Mouse (Mus musculus): ENCODE data around the gene Rpgr. TPM values are rescaled to one million over a fixed set of nuclear protein-coding genes. Genes with fewer than 3 reads are reported as not detected.
A peak's percentile ranks its signal among the peaks of the same experiment; 100 is the strongest.

Rpgr gene
- 8.1 and 8.5 TPM in 2 replicates for polyA plus RNA-seq (2014; fragmentation: Nextera tagmentation; extraction: Ambion mirVana)

GRCm38 (mm10) chrX:10216410-10216949 is at the start of gene Rpgr:
TSS of gene Rpgr (minus strand) at chrX:10216920.
- WGBS, result 15% methylated on average over 45 of the region's 47 CpGs
- H3K4me3 ChIP-seq (ENCODE audit: control insufficient read depth in 1 of 2, insufficient read depth in 1 of 2, low read depth in 1 of 2, low read length in 2 of 2), result peak within 1 kb of the TSS; percentile 54 to 89
- peak within 1 kb of the TSS; percentile 80 to 91 for H3K27ac ChIP-seq (replicated peaks in 1 of 2; ENCODE audit: control insufficient read depth in 1 of 2, insufficient read depth in 1 of 2, low read depth in 2 of 2, low read length in 2 of 2)
- H3K36me3 ChIP-seq (ENCODE audit: control insufficient read depth, insufficient read depth, low read length), result no peaks in the 10 kb centered on the region
- no peaks in the 10 kb centered on the region for H3K9me3 ChIP-seq (ENCODE audit: control insufficient read depth, low read length)
- peak within 1 kb of the TSS; percentile 59 for H3K4me2 ChIP-seq (ENCODE audit: low read length)
- H3K27me3 ChIP-seq (ENCODE audit: control insufficient read depth, insufficient read depth, low read length), result no peaks in the 10 kb centered on the region
- peak; percentile 97 for ATAC-seq (ENCODE audit: insufficient number of reproducible peaks, insufficient read depth, low FRiP score, low read depth)
- peak within 1 kb of the TSS; percentile 71 for H3K9ac ChIP-seq (ENCODE audit: low read length)
- no peaks in the 10 kb centered on the region for H3K4me1 ChIP-seq (ENCODE audit: control insufficient read depth in 2 of 2, insufficient read depth in 2 of 2, low read length in 2 of 2)

DNA sequence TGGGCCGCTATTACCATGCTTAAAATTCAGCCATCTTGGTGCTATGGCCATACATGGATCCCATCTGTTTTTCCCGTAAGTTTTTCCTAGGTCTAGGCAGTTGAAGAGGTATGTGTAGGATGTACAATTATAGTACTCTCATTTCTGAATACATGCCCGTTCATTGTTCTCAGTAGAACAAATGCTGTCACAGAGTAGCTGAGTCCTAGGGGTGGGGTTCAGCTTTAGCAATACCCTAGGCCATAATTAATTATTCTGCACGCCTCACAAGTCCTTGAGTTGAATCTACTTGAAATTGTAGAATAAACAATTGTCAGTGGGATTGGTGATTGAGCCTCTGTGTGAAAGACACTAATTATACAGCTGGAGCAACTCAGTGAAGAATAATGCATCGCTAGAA is 41.5 kb upstream of the Rpgr start:
- 76% methylated on average over 5 of the region's 5 CpGs for WGBS
- no peaks in the 10 kb centered on the region for H3K4me1 ChIP-seq (ENCODE audit: control insufficient read depth in 2 of 2, insufficient read depth in 2 of 2, low read length in 2 of 2)
- H3K4me3 ChIP-seq (ENCODE audit: control insufficient read depth in 1 of 2, insufficient read depth in 1 of 2, low read depth in 1 of 2, low read length in 2 of 2), result no peak overlapping the region
- H3K9me3 ChIP-seq (ENCODE audit: control insufficient read depth, low read length), result no peaks in the 10 kb centered on the region
- H3K36me3 ChIP-seq (ENCODE audit: control insufficient read depth, insufficient read depth, low read length), result no peaks in the 10 kb centered on the region
- no peak overlapping the region for H3K27ac ChIP-seq (replicated peaks in 1 of 2; ENCODE audit: control insufficient read depth in 1 of 2, insufficient read depth in 1 of 2, low read depth in 2 of 2, low read length in 2 of 2)
- H3K27me3 ChIP-seq (ENCODE audit: control insufficient read depth, insufficient read depth, low read length), result no peaks in the 10 kb centered on the region
- no peak for ATAC-seq (ENCODE audit: insufficient number of reproducible peaks, insufficient read depth, low FRiP score, low read depth)
- no peak overlapping the region for H3K9ac ChIP-seq (ENCODE audit: low read length)
- no peak overlapping the region for H3K4me2 ChIP-seq (ENCODE audit: low read length)

DNA sequence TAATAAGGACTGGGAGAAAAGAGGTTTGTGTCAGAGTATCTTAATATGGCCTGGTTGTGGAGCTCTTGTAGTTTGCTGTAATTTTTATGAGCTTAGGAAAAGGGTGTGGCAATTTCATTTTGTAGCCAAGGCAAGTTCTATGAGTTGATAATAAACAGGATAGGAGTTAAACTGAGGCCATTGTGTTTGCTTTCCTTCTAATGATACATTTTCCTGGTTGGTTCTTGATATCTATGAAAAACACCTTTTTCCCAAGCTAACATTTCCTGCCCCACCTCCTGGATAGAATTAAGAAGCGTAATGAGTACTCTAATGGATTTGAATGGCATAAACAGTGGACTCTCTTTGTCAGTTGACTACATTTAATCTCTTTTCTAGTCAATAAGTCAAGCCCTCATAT is 41.1 kb upstream of the Rpgr start:
- no peak for ATAC-seq (ENCODE audit: insufficient number of reproducible peaks, insufficient read depth, low FRiP score, low read depth)
- WGBS, result 54% methylated on average over 1 of the region's 1 CpGs
- Histone ChIP-seq H3K9ac (ENCODE audit: low read length) (no peak overlapping the region), H3K36me3 (ENCODE audit: control insufficient read depth, insufficient read depth, low read length) (no peaks in the 10 kb centered on the region), H3K27ac (replicated peaks in 1 of 2; ENCODE audit: control insufficient read depth in 1 of 2, insufficient read depth in 1 of 2, low read depth in 2 of 2, low read length in 2 of 2) (no peak overlapping the region), H3K27me3 (ENCODE audit: control insufficient read depth, insufficient read depth, low read length) (no peaks in the 10 kb centered on the region), H3K4me2 (ENCODE audit: low read length) (no peak overlapping the region), H3K9me3 (ENCODE audit: control insufficient read depth, low read length) (no peaks in the 10 kb centered on the region), H3K4me3 (ENCODE audit: control insufficient read depth in 1 of 2, insufficient read depth in 1 of 2, low read depth in 1 of 2, low read length in 2 of 2) (no peak overlapping the region), H3K4me1 (ENCODE audit: control insufficient read depth in 2 of 2, insufficient read depth in 2 of 2, low read length in 2 of 2) (no peaks in the 10 kb centered on the region)

- no peak within 1 kb of the TSS for H3K27ac ChIP-seq (replicated peaks in 1 of 2; ENCODE audit: control insufficient read depth in 1 of 2, insufficient read depth in 1 of 2, low read depth in 2 of 2, low read length in 2 of 2)
- WGBS, result 58% methylated on average over 2 of the region's 2 CpGs
- no peak for ATAC-seq (ENCODE audit: insufficient number of reproducible peaks, insufficient read depth, low FRiP score, low read depth)
Measured at GRCm38 (mm10) chrX:10251852-10252504, 35.3 kb upstream of the Rpgr start, which contains the start of gene Otc. TSS of gene Otc (plus strand) at chrX:10252305.

GRCm38 (mm10) chrX:10251357-10251756 is 34.6 kb upstream of the Rpgr start:
- no peaks in the 10 kb centered on the region for H3K4me1 ChIP-seq (ENCODE audit: control insufficient read depth in 2 of 2, insufficient read depth in 2 of 2, low read length in 2 of 2)
- no peak overlapping the region for H3K27ac ChIP-seq (replicated peaks in 1 of 2; ENCODE audit: control insufficient read depth in 1 of 2, insufficient read depth in 1 of 2, low read depth in 2 of 2, low read length in 2 of 2)
- no peak overlapping the region for H3K9ac ChIP-seq (ENCODE audit: low read length)
- H3K9me3 ChIP-seq (ENCODE audit: control insufficient read depth, low read length), result no peaks in the 10 kb centered on the region
- no peak overlapping the region for H3K4me3 ChIP-seq (ENCODE audit: control insufficient read depth in 1 of 2, insufficient read depth in 1 of 2, low read depth in 1 of 2, low read length in 2 of 2)
- no peaks in the 10 kb centered on the region for H3K27me3 ChIP-seq (ENCODE audit: control insufficient read depth, insufficient read depth, low read length)
- no peak for ATAC-seq (ENCODE audit: insufficient number of reproducible peaks, insufficient read depth, low FRiP score, low read depth)
- H3K36me3 ChIP-seq (ENCODE audit: control insufficient read depth, insufficient read depth, low read length), result no peaks in the 10 kb centered on the region
- no peak overlapping the region for H3K4me2 ChIP-seq (ENCODE audit: low read length)

More at GRCm38 (mm10) chrX:10251852-10252504, 35.3 kb upstream of the Rpgr start, which contains the start of gene Otc:
- Histone ChIP-seq H3K4me1 (ENCODE audit: control insufficient read depth in 2 of 2, insufficient read depth in 2 of 2, low read length in 2 of 2) (no peaks in the 10 kb centered on the region), H3K27me3 (ENCODE audit: control insufficient read depth, insufficient read depth, low read length) (no peaks in the 10 kb centered on the region), H3K36me3 (ENCODE audit: control insufficient read depth, insufficient read depth, low read length) (no peaks in the 10 kb centered on the region), H3K4me3 (ENCODE audit: control insufficient read depth in 1 of 2, insufficient read depth in 1 of 2, low read depth in 1 of 2, low read length in 2 of 2) (no peak within 1 kb of the TSS), H3K4me2 (ENCODE audit: low read length) (no peak within 1 kb of the TSS), H3K9ac (ENCODE audit: low read length) (no peak within 1 kb of the TSS), H3K9me3 (ENCODE audit: control insufficient read depth, low read length) (no peaks in the 10 kb centered on the region)

DNA sequence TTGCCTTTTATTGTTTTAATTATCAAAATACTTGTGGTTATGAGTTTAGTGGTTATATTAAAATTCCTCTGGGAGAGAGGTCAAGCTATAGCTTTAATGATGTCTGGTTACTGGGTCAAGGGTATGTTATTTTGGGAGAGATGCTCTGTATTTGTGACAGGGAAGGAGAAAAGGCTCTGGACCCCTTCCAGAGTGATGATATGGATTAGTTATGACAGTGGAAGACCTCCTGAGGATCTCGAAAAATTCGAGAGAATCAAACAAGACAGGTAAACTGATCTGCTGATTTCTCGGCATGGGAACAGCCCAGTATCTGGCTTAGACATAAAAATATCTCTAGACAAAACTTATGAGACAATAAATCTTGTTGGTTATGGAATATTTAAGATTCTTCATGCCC is 27.2 kb upstream of the Rpgr start:
- Histone ChIP-seq H3K4me1 (ENCODE audit: control insufficient read depth in 2 of 2, insufficient read depth in 2 of 2, low read length in 2 of 2) (no peaks in the 10 kb centered on the region), H3K9ac (ENCODE audit: low read length) (no peak overlapping the region), H3K4me3 (ENCODE audit: control insufficient read depth in 1 of 2, insufficient read depth in 1 of 2, low read depth in 1 of 2, low read length in 2 of 2) (no peak overlapping the region), H3K4me2 (ENCODE audit: low read length) (no peak overlapping the region), H3K36me3 (ENCODE audit: control insufficient read depth, insufficient read depth, low read length) (no peaks in the 10 kb centered on the region), H3K9me3 (ENCODE audit: control insufficient read depth, low read length) (no peaks in the 10 kb centered on the region), H3K27ac (replicated peaks in 1 of 2; ENCODE audit: control insufficient read depth in 1 of 2, insufficient read depth in 1 of 2, low read depth in 2 of 2, low read length in 2 of 2) (no peak overlapping the region), H3K27me3 (ENCODE audit: control insufficient read depth, insufficient read depth, low read length) (no peaks in the 10 kb centered on the region)
- 67% methylated on average over 3 of the region's 3 CpGs for WGBS
- ATAC-seq (ENCODE audit: insufficient number of reproducible peaks, insufficient read depth, low FRiP score, low read depth), result no peak

DNA sequence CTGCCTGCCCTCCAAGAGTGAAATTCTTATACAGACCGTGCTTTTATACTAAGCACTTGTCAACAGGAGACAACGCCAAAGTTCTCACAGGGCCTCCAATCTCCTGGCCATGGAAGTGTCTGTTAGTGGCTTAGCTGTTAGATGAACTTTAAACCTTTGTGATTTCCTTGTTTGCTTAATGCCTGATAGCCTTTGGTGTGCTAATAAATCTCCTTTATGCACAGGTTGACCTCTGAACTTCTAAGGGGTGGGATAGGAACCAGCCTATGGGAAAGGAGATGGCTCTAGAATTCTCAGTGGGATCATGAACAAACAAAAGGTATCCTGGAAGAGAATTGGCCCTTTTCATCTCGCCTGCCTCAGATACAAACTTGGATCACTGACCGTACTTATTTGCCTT is 22.8 kb upstream of the Rpgr start:
- WGBS, result 49% methylated on average over 4 of the region's 4 CpGs
- Histone ChIP-seq H3K27me3 (ENCODE audit: control insufficient read depth, insufficient read depth, low read length) (no peaks in the 10 kb centered on the region), H3K36me3 (ENCODE audit: control insufficient read depth, insufficient read depth, low read length) (no peaks in the 10 kb centered on the region), H3K4me3 (ENCODE audit: control insufficient read depth in 1 of 2, insufficient read depth in 1 of 2, low read depth in 1 of 2, low read length in 2 of 2) (no peak overlapping the region), H3K27ac (replicated peaks in 1 of 2; ENCODE audit: control insufficient read depth in 1 of 2, insufficient read depth in 1 of 2, low read depth in 2 of 2, low read length in 2 of 2) (no peak overlapping the region), H3K4me1 (ENCODE audit: control insufficient read depth in 2 of 2, insufficient read depth in 2 of 2, low read length in 2 of 2) (no peaks in the 10 kb centered on the region), H3K4me2 (ENCODE audit: low read length) (no peak overlapping the region), H3K9me3 (ENCODE audit: control insufficient read depth, low read length) (no peaks in the 10 kb centered on the region), H3K9ac (ENCODE audit: low read length) (no peak overlapping the region)
- no peak for ATAC-seq (ENCODE audit: insufficient number of reproducible peaks, insufficient read depth, low FRiP score, low read depth)

- no peak overlapping the region for H3K4me3 ChIP-seq (ENCODE audit: control insufficient read depth in 1 of 2, insufficient read depth in 1 of 2, low read depth in 1 of 2, low read length in 2 of 2)
Measured at GRCm38 (mm10) chrX:10234617-10235016, 17.9 kb upstream of the Rpgr start.

More at GRCm38 (mm10) chrX:10234617-10235016, 17.9 kb upstream of the Rpgr start:
- Histone ChIP-seq H3K9ac (ENCODE audit: low read length) (no peak overlapping the region), H3K27ac (replicated peaks in 1 of 2; ENCODE audit: control insufficient read depth in 1 of 2, insufficient read depth in 1 of 2, low read depth in 2 of 2, low read length in 2 of 2) (no peak overlapping the region), H3K27me3 (ENCODE audit: control insufficient read depth, insufficient read depth, low read length) (no peaks in the 10 kb centered on the region), H3K9me3 (ENCODE audit: control insufficient read depth, low read length) (no peaks in the 10 kb centered on the region), H3K36me3 (ENCODE audit: control insufficient read depth, insufficient read depth, low read length) (no peaks in the 10 kb centered on the region), H3K4me1 (ENCODE audit: control insufficient read depth in 2 of 2, insufficient read depth in 2 of 2, low read length in 2 of 2) (no peaks in the 10 kb centered on the region), H3K4me2 (ENCODE audit: low read length) (no peak overlapping the region)
- 64% methylated on average over 3 of the region's 3 CpGs for WGBS
- no peak for ATAC-seq (ENCODE audit: insufficient number of reproducible peaks, insufficient read depth, low FRiP score, low read depth)
